Mouse (Mus musculus) limb, embryonic 13.5 days (tissue): ENCODE results near the gene Fgd3. TPM values are rescaled to one million over a fixed set of nuclear protein-coding genes. Genes with fewer than 3 reads are reported as not detected.

Source experiments
- ATAC-seq: fragments of 200-750 bp; cut with Nextera tagmentation; 2 replicates; pipeline ENCODE4 v1.8.0; 2017; ENCODE audit warnings: low read depth, moderate number of reproducible peaks, moderate TSS enrichment; ENCODE audit not compliant: low FRiP score
- H3K27ac ChIP-seq: fragments of 300-500 bp; sonication (generic); 2 replicates; pipeline ENCODE4 v1.5.1; 2015; ENCODE audit warnings: inconsistent platforms, mild to moderate bottlenecking, moderate library complexity
- H3K27me3 ChIP-seq: fragments of 300-500 bp; sonication (generic); 2 replicates; pipeline ENCODE4 v1.6.1; 2015; ENCODE audit warnings: mild to moderate bottlenecking, inconsistent platforms
- H3K36me3 ChIP-seq: fragments of 300-500 bp; sonication (generic); 2 replicates; pipeline ENCODE4 v1.6.1; 2015; ENCODE audit warnings: inconsistent platforms, mild to moderate bottlenecking, moderate library complexity
- H3K4me1 ChIP-seq: fragments of 300-500 bp; sonication (generic); 2 replicates; pipeline ENCODE4 v1.6.1; 2015; ENCODE audit warnings: inconsistent platforms
- H3K4me2 ChIP-seq: fragments of 300-500 bp; sonication (generic); replicated peaks from 2 replicates; pipeline ENCODE4 v1.6.1; 2015; ENCODE audit warnings: inconsistent platforms, mild to moderate bottlenecking, moderate library complexity
- H3K4me3 ChIP-seq: fragments of 300-500 bp; sonication (generic); 2 replicates; pipeline ENCODE4 v1.5.1; 2015; ENCODE audit warnings: moderate library complexity, mild to moderate bottlenecking, inconsistent platforms
- H3K9ac ChIP-seq: fragments of 300-500 bp; sonication (generic); 2 replicates; pipeline ENCODE4 v1.6.1; 2015; ENCODE audit warnings: mild to moderate bottlenecking, inconsistent platforms
- H3K9me3 ChIP-seq: fragments of 300-500 bp; sonication (generic); 2 replicates; pipeline ENCODE4 v1.6.1; 2016; ENCODE audit warnings: inconsistent platforms
- WGBS: fragments of 180-500 bp; shearing (Covaris S2); methylation state at CpG from one replicate; pipeline ENCODE4 v1.1.7; 2015; 5-methylcytosine and 5-hydroxymethylcytosine counted together
- polyA plus RNA-seq: library from polyadenylated mRNA; unstranded; fragments of >200 nt; fragmentation: Nextera tagmentation; extraction: Ambion mirVana; gene quantifications from 2 replicates; pipeline ENCODE4 v1.2.1, GENCODE M21; 2015

The Fgd3 gene
- polyA plus RNA-seq, 1 experiment from 2014 or later: 0.38 TPM

DNA sequence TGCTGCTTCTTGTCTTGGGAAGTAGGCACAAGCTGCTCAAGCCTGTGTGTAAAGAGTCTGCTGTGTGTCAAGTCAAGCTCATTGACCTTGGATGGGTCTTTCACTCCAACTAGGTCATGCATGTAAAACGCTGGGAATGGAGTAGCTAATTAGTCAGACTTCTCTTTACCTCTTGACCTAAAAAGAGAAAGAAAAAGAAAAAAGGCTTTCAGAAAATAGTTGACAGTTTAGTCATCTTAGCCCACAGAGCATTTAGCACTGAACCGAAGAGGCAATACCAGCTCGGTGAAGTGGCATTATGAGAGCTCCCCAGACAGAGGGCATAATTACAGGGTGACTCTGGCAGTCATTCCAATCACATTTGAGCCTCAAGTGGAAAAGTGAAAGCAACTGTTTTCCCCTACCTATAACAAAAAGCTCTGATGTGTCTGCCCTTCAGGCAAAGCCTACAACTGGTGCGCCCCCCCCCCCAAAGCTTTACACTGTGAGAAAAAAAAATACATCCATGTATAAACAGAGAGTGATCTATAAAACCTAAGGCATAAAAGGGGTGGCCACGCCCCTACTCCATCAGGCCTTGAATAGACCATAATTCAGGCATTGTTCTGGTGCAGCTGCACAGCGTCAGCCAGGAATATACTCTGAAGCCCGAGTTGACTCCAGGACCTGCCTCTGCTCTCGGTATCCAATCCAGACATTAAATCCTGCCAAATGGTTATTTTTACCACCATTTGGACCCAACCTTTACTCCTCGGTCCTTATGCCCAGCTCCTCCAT, 3.5 kb downstream of the Fgd3 start:
- H3K27ac ChIP-seq: no peak overlapping the region
- no peak overlapping the region for H3K4me2 ChIP-seq

DNA sequence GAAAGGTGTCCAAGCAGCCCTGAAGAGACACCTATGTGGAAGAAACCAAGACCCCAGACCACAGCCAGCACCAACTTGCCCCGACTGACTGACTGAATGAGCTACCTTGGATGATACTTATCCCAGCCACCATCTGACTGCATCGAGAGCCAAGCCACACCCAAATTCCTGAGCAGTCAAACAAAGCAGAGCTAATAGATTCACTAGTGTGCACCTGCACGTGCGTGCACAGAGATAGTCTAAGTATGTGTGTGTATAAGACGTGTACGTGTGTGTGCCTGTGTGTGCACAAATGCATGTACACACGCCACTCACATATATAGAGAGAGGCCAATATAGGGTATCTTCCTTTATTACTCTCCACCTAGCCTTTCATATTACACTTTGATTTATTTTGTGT, 8.5 kb downstream of the Fgd3 start:
- WGBS: 82% methylated on average over 7 of the region's 7 CpGs
- H3K36me3 ChIP-seq: no peaks in the 10 kb centered on the region
- ATAC-seq: no peak

More for the DNA sequence above, 3.5 kb downstream of the Fgd3 start:
- Histone ChIP-seq H3K4me1 (peaks cover 23% of the 10 kb centered on the region), H3K27me3 (no peaks in the 10 kb centered on the region), H3K9me3 (no peaks in the 10 kb centered on the region), H3K9ac (no peak overlapping the region), H3K4me3 (no peak overlapping the region), H3K36me3 (no peaks in the 10 kb centered on the region)
- no peak for ATAC-seq
- whole genome bisulfite sequencing: 52% methylated on average over 9 of the region's 9 CpGs

DNA sequence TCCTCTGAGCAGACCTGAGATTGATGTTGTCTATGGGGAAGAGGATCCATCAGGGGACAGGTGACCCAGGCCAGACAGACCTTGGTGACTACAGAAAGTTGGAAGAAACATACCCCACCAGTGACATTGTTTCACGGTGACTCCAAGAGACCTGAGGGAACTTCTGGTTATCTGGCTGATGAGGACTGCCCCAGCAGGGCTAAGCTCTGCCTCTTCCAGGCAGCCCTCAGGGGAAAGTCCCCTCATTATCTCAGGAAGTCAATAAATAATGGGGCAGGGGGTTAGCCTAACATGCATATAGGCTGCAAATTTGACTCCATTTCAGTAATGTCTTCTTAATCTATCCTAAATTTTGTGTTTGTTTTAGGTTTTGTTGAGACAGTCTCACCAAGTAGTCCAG, 10.6 kb downstream of the Fgd3 start:
- Histone ChIP-seq H3K9me3 (no peaks in the 10 kb centered on the region), H3K4me3 (no peak overlapping the region), H3K4me1 (peaks cover 10% of the 10 kb centered on the region), H3K27me3 (no peaks in the 10 kb centered on the region), H3K4me2 (no peak overlapping the region), H3K27ac (no peak overlapping the region), H3K36me3 (no peaks in the 10 kb centered on the region), H3K9ac (no peak overlapping the region)
- ATAC-seq: no peak
- 77% methylated on average over 1 of the region's 1 CpGs for WGBS

More for the DNA sequence above, 8.5 kb downstream of the Fgd3 start:
- H3K4me2 ChIP-seq: no peak overlapping the region
- H3K4me3 ChIP-seq: no peak overlapping the region
- no peaks in the 10 kb centered on the region for H3K27me3 ChIP-seq
- no peaks in the 10 kb centered on the region for H3K9me3 ChIP-seq
- H3K27ac ChIP-seq: no peak overlapping the region
- H3K4me1 ChIP-seq: peaks cover 12% of the 10 kb centered on the region
- H3K9ac ChIP-seq: no peak overlapping the region

DNA sequence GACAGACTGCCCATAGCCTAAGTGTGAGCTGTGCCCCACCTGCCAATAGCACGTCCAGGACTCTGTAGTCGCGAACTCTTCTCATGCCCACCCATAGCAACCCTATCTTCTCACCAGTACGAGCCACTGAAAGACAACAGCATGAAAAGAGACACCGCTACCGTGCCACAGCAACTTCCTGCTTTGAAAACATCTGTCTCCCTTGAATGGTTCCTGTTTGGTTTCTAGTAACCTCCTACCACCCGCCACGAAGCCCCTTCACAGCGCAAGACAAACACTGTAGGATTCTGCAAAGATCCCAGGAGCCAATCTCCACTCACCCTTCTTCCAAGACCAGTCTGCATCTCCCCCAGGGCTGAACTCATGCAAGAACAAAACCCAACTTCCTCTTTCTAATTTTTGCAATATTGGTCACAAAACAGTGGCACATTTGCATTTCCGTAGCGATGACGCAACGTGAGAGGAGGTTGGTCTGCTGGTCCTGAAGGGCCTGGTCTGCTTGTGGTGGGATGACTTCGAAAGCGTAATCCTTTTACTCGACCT, 11.2 kb downstream of the Fgd3 start:
- H3K27ac ChIP-seq: no peak overlapping the region
- no peaks in the 10 kb centered on the region for H3K36me3 ChIP-seq
- no peaks in the 10 kb centered on the region for H3K9me3 ChIP-seq
- H3K27me3 ChIP-seq: no peaks in the 10 kb centered on the region
- peaks cover 10% of the 10 kb centered on the region for H3K4me1 ChIP-seq
- 90% methylated on average over 16 of the region's 16 CpGs for WGBS
- no peak overlapping the region for H3K4me3 ChIP-seq
- no peak overlapping the region for H3K9ac ChIP-seq
- ATAC-seq: no peak
- H3K4me2 ChIP-seq: no peak overlapping the region

DNA sequence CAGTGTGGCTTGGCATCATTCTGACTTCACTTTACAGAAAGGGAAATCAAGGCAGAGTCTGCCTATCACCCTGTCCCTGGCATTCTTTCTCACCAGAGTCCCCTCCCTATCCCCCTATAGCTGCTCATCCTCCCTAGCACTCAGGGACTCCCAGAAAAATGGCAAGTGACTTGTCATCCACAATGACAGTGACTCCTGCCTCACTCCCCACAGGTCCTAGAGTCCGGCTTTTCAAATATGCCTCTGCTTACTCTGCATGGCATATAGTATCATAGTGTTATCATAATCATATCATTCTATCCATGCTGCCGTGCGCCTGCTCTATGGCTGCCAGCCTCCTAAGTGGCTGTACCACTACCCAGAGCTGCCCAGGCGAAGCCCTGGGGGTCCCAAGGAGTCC, 11.9 kb downstream of the Fgd3 start:
- no peaks in the 10 kb centered on the region for H3K27me3 ChIP-seq
- no peak overlapping the region for H3K4me3 ChIP-seq
- no peaks in the 10 kb centered on the region for H3K36me3 ChIP-seq
- H3K27ac ChIP-seq: no peak overlapping the region
- 93% methylated on average over 4 of the region's 4 CpGs for WGBS
- H3K4me1 ChIP-seq: peaks cover 10% of the 10 kb centered on the region
- no peak overlapping the region for H3K4me2 ChIP-seq
- ATAC-seq: no peak
- H3K9ac ChIP-seq: no peak overlapping the region
- H3K9me3 ChIP-seq: no peaks in the 10 kb centered on the region

DNA sequence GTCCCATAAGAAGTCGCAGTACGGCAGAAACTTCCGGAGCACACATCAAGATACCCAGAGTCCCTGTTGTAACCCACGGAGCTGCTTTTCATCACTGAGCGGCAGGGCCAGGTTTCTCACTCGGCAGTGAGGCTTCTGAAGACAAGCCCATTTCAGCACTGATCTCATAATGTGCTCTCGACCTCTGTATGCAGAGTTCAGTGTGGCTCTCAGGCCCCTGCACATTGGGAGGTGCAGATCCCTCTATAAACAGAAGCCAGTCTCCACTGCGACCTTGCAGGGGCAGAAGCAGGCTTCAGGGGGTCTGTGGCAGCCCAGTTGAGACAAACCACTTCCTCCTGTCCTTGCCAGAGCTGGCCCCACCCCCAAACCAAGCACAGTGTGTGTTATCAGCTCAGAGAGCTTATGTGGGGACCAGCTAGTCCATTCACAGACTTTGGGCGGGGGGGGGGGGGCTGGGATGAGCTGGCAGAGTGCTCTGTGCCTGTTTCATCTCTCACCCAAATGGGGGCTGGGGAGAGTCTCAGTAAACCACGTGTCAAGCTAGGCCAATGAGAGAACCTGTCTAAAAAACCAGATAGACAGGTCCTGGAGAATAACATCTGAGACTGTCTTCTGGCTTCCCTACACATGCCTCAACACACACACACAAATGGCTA, 12.7 kb downstream of the Fgd3 start:
- H3K9ac ChIP-seq: no peak overlapping the region
- 35% methylated on average over 10 of the region's 10 CpGs for WGBS
- no peaks in the 10 kb centered on the region for H3K9me3 ChIP-seq
- H3K27me3 ChIP-seq: no peaks in the 10 kb centered on the region
- peak; percentile 40; the same call in 1 of the 2 replicates for ATAC-seq
- no peak overlapping the region; the same call in 1 of the 2 replicates for H3K27ac ChIP-seq
- H3K36me3 ChIP-seq: no peaks in the 10 kb centered on the region
- peaks cover 10% of the 10 kb centered on the region for H3K4me1 ChIP-seq
- H3K4me2 ChIP-seq: no peak overlapping the region; the same call in 1 of the 2 replicates
- no peak overlapping the region for H3K4me3 ChIP-seq

DNA sequence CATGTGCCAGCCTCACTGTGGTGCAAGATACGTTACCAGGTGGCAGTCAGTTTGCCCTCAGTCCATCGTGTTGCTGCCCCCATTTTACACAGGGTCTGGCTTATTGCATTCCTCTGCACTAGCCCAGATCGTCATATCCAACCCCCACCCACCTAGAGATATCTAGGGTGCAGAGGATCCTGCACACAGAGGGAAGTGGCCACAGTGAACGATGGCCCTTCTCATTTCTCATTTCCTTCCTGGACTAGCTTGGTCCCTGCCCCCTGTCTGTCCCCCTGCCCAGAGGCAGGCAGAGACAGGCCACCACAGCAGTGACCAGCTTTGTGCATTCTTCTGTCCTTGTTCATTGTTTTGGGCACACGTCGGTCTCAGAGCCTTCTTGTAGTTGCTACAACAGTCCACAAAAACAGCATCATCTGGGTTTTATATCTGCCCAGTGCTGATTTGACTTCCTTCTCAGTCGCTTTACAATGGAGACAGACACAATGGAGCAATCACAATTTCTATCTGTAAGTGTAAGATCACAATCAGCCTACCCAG, 13.3 kb downstream of the Fgd3 start:
- Histone ChIP-seq H3K4me3 (no peak overlapping the region), H3K36me3 (no peaks in the 10 kb centered on the region), H3K9ac (no peak overlapping the region), H3K4me2 (no peak overlapping the region), H3K9me3 (no peaks in the 10 kb centered on the region), H3K27me3 (no peaks in the 10 kb centered on the region), H3K4me1 (peaks cover 10% of the 10 kb centered on the region), H3K27ac (no peak overlapping the region; the same call in 1 of the 2 replicates)
- WGBS: 71% methylated on average over 7 of the region's 7 CpGs
- no peak for ATAC-seq

DNA sequence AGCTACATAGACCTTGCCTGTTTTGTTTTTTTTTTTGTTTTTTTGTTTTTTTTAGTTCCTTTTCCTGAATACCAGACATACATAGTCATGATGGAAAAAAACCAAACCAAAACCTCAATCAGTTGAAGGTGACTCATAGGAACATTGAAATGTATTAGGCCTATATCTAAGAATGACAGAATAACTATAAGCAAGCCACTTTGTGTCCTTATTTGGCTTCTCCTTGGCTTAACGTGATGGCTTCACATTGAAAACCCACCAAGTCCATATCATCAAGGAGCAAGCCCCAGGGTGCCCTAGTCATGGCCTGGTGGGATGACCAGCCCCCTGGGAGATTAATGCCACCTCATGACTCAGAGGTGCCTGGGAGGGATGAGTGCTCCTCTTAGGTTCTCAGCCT, 19.3 kb downstream of the Fgd3 start:
- no peaks in the 10 kb centered on the region for H3K27me3 ChIP-seq
- H3K36me3 ChIP-seq: no peaks in the 10 kb centered on the region
- H3K4me3 ChIP-seq: no peak overlapping the region
- H3K9ac ChIP-seq: no peak overlapping the region
- H3K9me3 ChIP-seq: no peaks in the 10 kb centered on the region
- H3K4me1 ChIP-seq: no peaks in the 10 kb centered on the region
- ATAC-seq: no peak
- H3K4me2 ChIP-seq: no peak overlapping the region
- no peak overlapping the region for H3K27ac ChIP-seq
- WGBS: 75% methylated on average over 1 of the region's 1 CpGs

DNA sequence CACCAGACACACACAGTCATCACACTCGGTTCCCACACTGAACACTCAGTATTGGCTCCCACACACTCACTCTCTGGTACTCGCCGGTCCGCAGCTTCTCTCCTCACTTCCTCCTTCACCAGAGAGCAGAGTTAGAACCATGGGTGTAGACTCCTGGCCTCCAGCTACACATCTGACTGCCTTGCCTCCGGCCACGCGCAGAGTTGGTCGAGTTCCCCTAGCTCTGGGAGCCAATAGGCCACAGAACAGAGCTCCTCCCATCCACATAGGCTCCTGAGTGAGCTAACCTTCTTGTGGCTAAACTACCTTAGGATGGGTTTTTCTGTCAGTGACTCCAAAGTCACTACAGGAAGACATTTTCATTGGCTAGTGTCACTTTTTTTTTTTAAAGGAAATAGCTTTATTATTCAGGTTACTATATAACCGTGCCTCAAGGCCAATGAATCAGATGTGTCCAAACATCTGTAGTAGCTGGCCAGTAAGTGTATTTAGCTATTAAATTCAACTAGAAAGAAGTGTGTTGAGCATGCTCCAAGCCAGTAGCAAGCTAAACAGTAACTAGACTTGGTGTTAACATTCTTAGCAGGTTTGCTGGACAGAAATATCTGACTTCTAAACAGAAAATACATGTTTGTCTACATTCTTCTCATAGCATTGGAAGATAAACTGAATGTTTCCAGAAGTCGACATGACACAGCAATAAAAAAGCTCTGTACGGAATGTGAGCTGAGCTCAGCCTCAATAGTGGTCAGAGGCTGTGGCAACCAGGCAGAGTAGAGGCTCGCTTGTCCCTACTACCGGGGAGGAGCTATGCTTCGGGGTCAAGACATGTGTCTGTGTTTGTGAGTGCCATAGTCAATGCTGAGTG, 21.4 kb downstream of the Fgd3 start:
- 76% methylated on average over 14 of the region's 14 CpGs for WGBS
- ATAC-seq: no peak
- no peaks in the 10 kb centered on the region for H3K27me3 ChIP-seq

DNA sequence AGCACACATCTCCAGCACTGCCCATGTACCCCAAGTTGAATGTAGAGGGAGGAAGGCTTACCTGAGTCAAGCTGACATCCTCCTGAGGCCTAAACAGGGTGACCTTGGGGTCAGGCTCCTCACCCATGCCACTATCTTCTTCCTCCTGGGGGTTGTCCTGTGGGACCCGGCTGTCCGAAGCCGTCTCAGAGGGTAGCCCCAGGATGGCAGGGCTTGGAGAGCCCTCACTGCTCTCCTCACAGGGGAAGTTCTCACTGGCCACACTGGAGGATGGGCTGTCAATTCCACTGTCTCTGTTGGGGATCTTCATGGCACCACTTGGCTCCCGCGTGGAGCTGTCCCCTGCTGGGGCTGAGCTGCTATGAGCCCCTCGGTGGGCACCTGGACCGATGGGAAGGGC, 23.8 kb downstream of the Fgd3 start:
- Histone ChIP-seq H3K36me3 (no peaks in the 10 kb centered on the region), H3K4me2 (no peak overlapping the region), H3K9me3 (0 out of 2 replicates have a peak, but pooled peaks cover 3% of the 10 kb centered on the region), H3K4me3 (no peak overlapping the region), H3K27me3 (no peaks in the 10 kb centered on the region), H3K4me1 (no peaks in the 10 kb centered on the region), H3K27ac (no peak overlapping the region), H3K9ac (no peak overlapping the region)
- WGBS: 82% methylated on average over 7 of the region's 7 CpGs
- no peak for ATAC-seq

More for the DNA sequence above, 21.4 kb downstream of the Fgd3 start:
- Histone ChIP-seq H3K4me1 (no peaks in the 10 kb centered on the region), H3K4me2 (no peak overlapping the region), H3K9me3 (no peaks in the 10 kb centered on the region), H3K4me3 (no peak overlapping the region), H3K27ac (no peak overlapping the region), H3K36me3 (no peaks in the 10 kb centered on the region), H3K9ac (no peak overlapping the region)

DNA sequence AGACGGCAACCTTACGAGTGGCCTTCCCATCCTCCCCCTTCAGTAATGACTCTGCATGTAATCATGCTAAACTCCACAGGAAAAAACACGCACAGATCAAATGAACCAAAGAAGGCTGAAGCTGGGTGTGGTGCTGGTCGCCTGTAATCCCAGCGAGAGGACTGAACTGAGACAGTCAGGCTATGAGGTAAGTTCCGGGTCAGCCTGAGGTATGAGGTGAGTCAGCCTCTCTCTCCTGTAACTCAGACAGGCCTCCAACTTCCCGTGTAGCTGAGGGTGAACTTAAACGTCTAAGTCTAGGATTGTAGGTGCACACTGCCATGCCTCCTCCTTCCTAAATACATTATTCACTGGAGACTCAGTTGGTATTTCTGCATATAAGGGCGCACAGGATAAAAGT, 26.0 kb downstream of the Fgd3 start:
- Histone ChIP-seq H3K9ac (no peak overlapping the region), H3K36me3 (no peaks in the 10 kb centered on the region), H3K27ac (no peak overlapping the region), H3K27me3 (no peaks in the 10 kb centered on the region), H3K4me3 (no peak overlapping the region), H3K4me1 (no peaks in the 10 kb centered on the region), H3K9me3 (0 out of 2 replicates have a peak, but pooled peaks cover 3% of the 10 kb centered on the region), H3K4me2 (no peak overlapping the region)
- 78% methylated on average over 9 of the region's 9 CpGs for WGBS
- ATAC-seq: no peak
